Mouse (Mus musculus) mammary gland, adult 2 months (tissue): ENCODE results near the gene Hadh. TPM values are rescaled to one million over a fixed set of nuclear protein-coding genes. Genes with fewer than 3 reads are reported as not detected.

Experiments used
- polyA plus RNA-seq: library from polyadenylated mRNA; depleted of rRNA; stranded (reverse); fragments of >200 nt; gene quantifications from 2 replicates; pipeline ENCODE4 v1.2.3, GENCODE M21; 2012; ENCODE audit warnings: low replicate concordance; rRNA removed

Gene Hadh
- polyA plus RNA-seq = 262 and 359 TPM in 2 replicates

DNA sequence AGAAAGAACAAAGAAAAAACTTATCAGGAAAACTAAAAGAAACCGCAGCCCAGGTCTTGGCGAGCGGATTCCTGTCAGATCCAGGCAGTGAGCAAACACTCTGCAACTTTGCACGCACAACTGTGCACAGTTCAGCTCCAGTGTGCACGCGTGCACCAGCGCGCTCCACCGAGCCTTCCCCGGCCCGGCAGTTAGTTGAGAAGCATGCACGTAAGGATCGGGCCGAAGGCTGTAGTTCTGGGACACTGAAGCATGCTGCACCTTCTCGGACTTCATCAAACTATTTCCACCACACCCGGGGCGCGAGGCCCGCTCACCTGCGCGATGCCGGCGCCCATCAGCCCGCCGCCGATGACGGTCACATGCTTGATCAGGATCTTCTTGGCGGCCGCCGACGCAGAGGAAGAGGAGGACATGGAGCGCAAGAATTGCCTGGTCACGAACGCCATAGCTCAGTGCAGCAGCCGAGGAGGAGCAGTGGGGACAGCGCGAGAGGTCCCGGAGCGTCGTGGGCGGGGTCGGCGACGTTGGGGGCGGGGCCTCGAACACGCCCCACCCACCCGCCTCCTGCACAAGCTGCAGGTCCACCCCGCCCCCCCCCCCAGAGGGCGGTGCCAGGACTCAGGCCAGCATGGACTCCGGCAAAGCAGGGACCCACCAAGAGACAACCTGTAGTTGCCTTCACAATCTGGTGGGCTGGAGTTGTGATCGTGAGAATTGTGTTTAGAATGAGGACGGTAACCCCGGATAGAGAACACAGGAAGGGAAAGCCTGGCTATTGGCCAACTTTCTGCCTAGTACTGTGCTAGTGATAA, at the start of gene Hadh:
TSS of gene Hadh (minus strand) at position 543 of the 815 bp plus-strand sequence.

GRCm38 (mm10) chr3:131302452-131303319, 30.8 kb upstream of the Hadh start, which contains the start of gene Cyp2u1:
Gene Cyp2u1, minus strand, starts transcription at chr3:131303227.

Other genes starting within 250 kb of the Hadh start
- 27.7 and 48.5 TPM in 2 replicates for gene Lef1, start 161.6 kb downstream of the Hadh start, polyA plus RNA-seq
- gene Cyp2u1, start 31.1 kb upstream of the Hadh start, polyA plus RNA-seq = 6.9 and 10.3 TPM in 2 replicates
- gene Sgms2, start 219.3 kb upstream of the Hadh start, polyA plus RNA-seq = 3.1 and 3.9 TPM in 2 replicates